In genomic region chr3:104424346-104424745, GRCm38 (mm10) we compare ENCODE assay signal across 13 mouse cellular contexts.
DNase-seq lines count a peak whose midpoint lies in the region; ATAC-seq and TF ChIP-seq lines count a peak whose summit lies in the region.
"Had no signal": no experiment of that assay in that cellular context is flagged by ENCODE, and none has a peak within 500 bp of the region (broad histone marks: within the 10 kb centered on the region; RNA-seq: fewer than 3 reads in every experiment).

No protein-coding gene starts in this region.

- no peaks in the 10 kb centered on the region for H3K27me3 ChIP-seq in forebrain, embryonic 14.5 days (replicated peaks; ENCODE audit: control insufficient read depth, insufficient read depth, low read length)
- H3K27me3 ChIP-seq in forebrain, embryonic 11.5 days (ENCODE audit: control insufficient read depth, insufficient read depth, low read length), result no peaks in the 10 kb centered on the region
- no peaks in the 10 kb centered on the region for H3K27me3 ChIP-seq in E14TG2a.4 (ENCODE audit: insufficient read depth, low read length)
- H3K27me3 ChIP-seq in thymus, adult 2 months (ENCODE audit: control insufficient read depth, insufficient read depth, low read length), result no peaks in the 10 kb centered on the region
- H3K27me3 ChIP-seq: embryonic facial prominence, embryonic 13.5 days had no signal

- no peak for TF ChIP-seq CTCF in E14TG2a.4 (conservative IDR thresholded peaks at IDR 0.05; ENCODE audit: low read length)
- no peak for TF ChIP-seq CTCF in thymus, adult 2 months (IDR thresholded peaks at IDR 0.05; ENCODE audit: borderline replicate concordance, control insufficient read depth, extremely low read depth, insufficient read depth, low read length, poor library complexity)

- no peaks in the 10 kb centered on the region for H3K36me3 ChIP-seq in forebrain, embryonic 14.5 days (ENCODE audit: control insufficient read depth, insufficient read depth, low read length)
- H3K36me3 ChIP-seq in forebrain, embryonic 11.5 days (ENCODE audit: control insufficient read depth, insufficient read depth, low read length), result no peaks in the 10 kb centered on the region
- no peaks in the 10 kb centered on the region for H3K36me3 ChIP-seq in E14TG2a.4 (ENCODE audit: insufficient read depth, low read length)
- H3K36me3 ChIP-seq in thymus, adult 2 months (ENCODE audit: control insufficient read depth, insufficient read depth, low read length), result no peaks in the 10 kb centered on the region
- H3K36me3 ChIP-seq: embryonic facial prominence, embryonic 13.5 days had no signal

- H3K9me3 ChIP-seq in forebrain, embryonic 14.5 days (replicated peaks; ENCODE audit: control insufficient read depth, low read length), result no peaks in the 10 kb centered on the region
- H3K9me3 ChIP-seq in forebrain, embryonic 11.5 days (ENCODE audit: control insufficient read depth, low read length), result no peaks in the 10 kb centered on the region
- H3K9me3 ChIP-seq in E14TG2a.4 (ENCODE audit: low read length), result peaks cover 17% of the 10 kb centered on the region
- H3K9me3 ChIP-seq: embryonic facial prominence, embryonic 13.5 days had no signal

- WGBS in forebrain, embryonic 14.5 days, result 80% methylated on average over 7 of the region's 7 CpGs
- WGBS in forebrain, embryonic 11.5 days, result 82% methylated on average over 7 of the region's 7 CpGs
- 96% methylated on average over 7 of the region's 7 CpGs for WGBS in thymus, adult 2 months

- DNase-seq in forebrain, embryonic 14.5 days (ENCODE audit: low spot score), result peak; percentile 20
- DNase-seq in forebrain, embryonic 11.5 days (ENCODE audit: low spot score), result no peak
- DNase-seq in cerebellum, postnatal 14 days, result peak; percentile 78 to 84
- DNase-seq in kidney, postnatal 36 days, result peak; percentile 75 to 84
- DNase-seq in left cerebral cortex, adult 8-10 months (ENCODE audit: low spot score in 2 of 2), result no peak
- DNase-seq in thymus, adult 2 months, result no peak
- DNase-seq: gastrocnemius, adult 2 months; heart, postnatal 14 days had no signal

- H3K4me2 ChIP-seq in forebrain, embryonic 14.5 days (ENCODE audit: low read length), result no peak overlapping the region
- no peak overlapping the region for H3K4me2 ChIP-seq in forebrain, embryonic 11.5 days (ENCODE audit: low read depth, low read length, severe bottlenecking)
- H3K4me2 ChIP-seq: embryonic facial prominence, embryonic 13.5 days had no signal

- no peak for ATAC-seq in forebrain, embryonic 14.5 days
- ATAC-seq in forebrain, embryonic 11.5 days (replicated peaks; ENCODE audit: low FRiP score), result no peak
- no peak for ATAC-seq in activated CD4-positive, CD25-positive, alpha-beta regulatory T cell, adult 4 months

- TF ChIP-seq POLR2A in thymus, adult 2 months (IDR thresholded peaks at IDR 0.05; ENCODE audit: control insufficient read depth, extremely low read depth, insufficient read depth, low read length, poor library complexity), result no peak

- no peak overlapping the region for H3K27ac ChIP-seq in forebrain, embryonic 14.5 days (ENCODE audit: low read depth, low read length)
- H3K27ac ChIP-seq in forebrain, embryonic 11.5 days (ENCODE audit: low read depth, low read length), result no peak overlapping the region
- H3K27ac ChIP-seq in thymus, adult 2 months (ENCODE audit: control insufficient read depth, insufficient read depth, low read length), result no peak overlapping the region
- H3K27ac ChIP-seq: embryonic facial prominence, embryonic 13.5 days; gastrocnemius, adult 2 months; left cerebral cortex, adult 2 months; macrophage had no signal

- no peak overlapping the region for H3K9ac ChIP-seq in forebrain, embryonic 14.5 days (ENCODE audit: low read length)
- H3K9ac ChIP-seq in forebrain, embryonic 11.5 days (ENCODE audit: low read length), result no peak overlapping the region
- H3K9ac ChIP-seq: embryonic facial prominence, embryonic 13.5 days had no signal

- no peak overlapping the region for H3K4me3 ChIP-seq in forebrain, embryonic 14.5 days (ENCODE audit: low read depth, low read length)
- H3K4me3 ChIP-seq in forebrain, embryonic 11.5 days (ENCODE audit: low read depth, low read length), result no peak overlapping the region
- H3K4me3 ChIP-seq in E14TG2a.4 (replicated peaks; ENCODE audit: low read length), result peak overlapping the region; percentile 29
- H3K4me3 ChIP-seq in thymus, adult 2 months (ENCODE audit: control insufficient read depth, insufficient read depth, low read length), result no peak overlapping the region
- H3K4me3 ChIP-seq: embryonic facial prominence, embryonic 13.5 days; gastrocnemius, adult 2 months; left cerebral cortex, adult 2 months had no signal

- no peaks in the 10 kb centered on the region for H3K4me1 ChIP-seq in forebrain, embryonic 14.5 days (ENCODE audit: control insufficient read depth, insufficient read depth, low read length)
- H3K4me1 ChIP-seq in forebrain, embryonic 11.5 days (replicated peaks; ENCODE audit: control insufficient read depth, insufficient read depth, low read length), result no peaks in the 10 kb centered on the region
- 0 out of 2 replicates have a peak, but pooled peaks cover 2% of the 10 kb centered on the region for H3K4me1 ChIP-seq in E14TG2a.4 (replicated peaks; ENCODE audit: low read depth, low read length)
- no peaks in the 10 kb centered on the region for H3K4me1 ChIP-seq in thymus, adult 2 months (replicated peaks; ENCODE audit: control insufficient read depth, insufficient read depth, low read length)
- H3K4me1 ChIP-seq: embryonic facial prominence, embryonic 13.5 days had no signal

Comparison
In these comparisons a context has a peak if more than half of its experiments do, and no peak if none do; other contexts are left out.
1. DNase-seq: peak in forebrain, embryonic 14.5 days (single experiment), cerebellum, postnatal 14 days (2 of 2) and kidney, postnatal 36 days (2 of 2); none in forebrain, embryonic 11.5 days (single experiment), left cerebral cortex, adult 8-10 months (0 of 2) and thymus, adult 2 months (single experiment).